Mouse (Mus musculus): ENCODE data around the gene Gm26558.

Gene Gm26558

DNA sequence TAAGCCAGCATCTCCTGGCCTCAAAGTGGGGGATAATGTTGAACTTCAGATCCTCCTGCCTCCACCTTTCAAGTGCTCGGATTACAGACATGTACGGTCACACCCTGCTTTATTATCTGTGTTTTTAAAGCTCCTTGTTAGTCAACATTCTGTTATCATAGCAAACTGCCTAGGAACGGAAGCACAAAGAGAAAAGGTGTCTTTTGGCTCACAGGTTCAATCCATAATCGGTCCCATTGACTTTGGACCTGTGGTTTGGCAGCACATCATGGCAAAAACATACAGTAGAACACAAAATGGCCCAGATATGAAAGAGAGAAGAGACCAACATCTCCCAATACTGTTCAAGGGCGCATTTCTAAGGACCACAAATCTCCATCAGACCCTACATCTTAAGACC lies 13.6 kb downstream of the Gm26558 start:
- 92% methylated on average over 5 of the region's 5 CpGs for WGBS

DNA sequence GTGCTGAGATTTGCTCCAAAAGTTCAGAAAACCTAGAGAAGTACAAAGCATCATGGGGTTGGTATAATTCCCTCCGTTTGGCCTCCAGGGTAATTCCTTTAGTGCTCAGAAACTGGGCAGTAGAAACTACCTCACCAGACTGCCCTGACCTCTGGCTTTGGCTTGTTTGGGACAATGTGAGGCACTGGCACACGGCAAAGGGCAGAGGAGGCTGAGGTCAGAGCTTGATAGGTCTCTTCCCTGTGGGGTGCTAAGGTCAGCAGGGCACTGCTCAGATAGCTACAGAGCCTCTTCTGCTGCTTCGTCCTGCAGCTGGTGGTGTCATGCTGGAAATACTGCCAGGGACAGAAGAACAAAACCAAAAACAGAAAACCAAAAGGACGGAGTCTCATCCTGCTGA lies 14.2 kb downstream of the Gm26558 start:
- WGBS: 75% methylated on average over 4 of the region's 4 CpGs

DNA sequence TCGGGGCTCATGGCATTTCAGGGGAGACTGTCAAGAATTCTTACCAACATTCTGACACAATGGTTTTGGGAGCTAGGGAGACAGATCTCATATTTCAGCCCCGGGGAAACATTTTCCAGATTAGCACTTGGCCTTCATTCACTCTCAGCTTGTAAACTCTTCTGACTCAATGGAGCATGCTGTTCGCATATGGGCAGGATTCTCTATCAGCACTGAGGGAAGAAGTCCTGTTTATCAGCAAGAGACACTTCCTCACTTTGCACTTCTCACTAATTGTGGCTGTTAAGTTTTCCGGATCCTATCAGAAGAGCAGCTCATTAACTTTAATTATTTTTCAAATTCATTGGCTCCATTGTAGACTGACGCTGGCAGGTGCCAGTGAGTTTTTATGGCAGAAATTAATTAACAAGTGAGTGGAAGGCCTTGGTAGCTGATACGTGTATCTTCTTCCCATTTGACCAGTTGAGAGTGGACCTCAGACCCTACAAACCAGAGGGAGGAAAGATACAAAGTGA lies 16.6 kb downstream of the Gm26558 start:
- 78% methylated on average over 6 of the region's 6 CpGs for WGBS

- WGBS: 64% methylated on average over 16 of the region's 16 CpGs
Observed at GRCm38 (mm10) chr2:70642971-70643565, 18.8 kb downstream of the Gm26558 start.

DNA sequence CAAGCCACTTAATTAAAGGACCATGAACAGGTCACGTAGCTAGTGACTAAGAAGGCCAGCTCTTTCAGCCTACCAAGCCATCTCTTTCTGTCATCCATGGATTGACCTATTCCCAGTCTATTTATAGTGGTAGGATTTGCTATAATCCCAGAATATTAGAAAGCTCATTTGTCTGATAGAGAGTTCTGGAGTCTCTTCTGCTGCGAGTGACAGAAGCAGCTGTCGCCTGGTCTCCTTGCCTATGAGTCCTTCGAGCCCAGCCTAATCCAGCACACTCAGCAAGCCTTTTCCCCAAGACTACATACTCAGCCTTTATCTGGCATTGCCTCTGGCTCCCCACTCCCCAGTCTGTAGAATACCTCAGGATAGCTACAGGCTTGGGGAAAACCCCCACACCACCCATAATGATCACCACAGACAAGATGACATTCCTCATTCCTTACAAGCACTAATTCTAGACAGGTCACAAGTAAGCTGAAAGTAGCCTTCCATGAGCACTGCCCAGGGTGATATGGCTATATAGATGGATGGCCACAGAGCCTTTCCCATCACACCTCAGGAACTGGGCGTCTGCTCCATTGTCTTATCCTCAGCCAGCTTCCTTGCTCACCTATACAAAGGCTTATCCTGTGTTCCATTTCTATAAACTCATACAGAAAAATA lies 27.7 kb downstream of the Gm26558 start:
- 99% methylated on average over 5 of the region's 5 CpGs for WGBS

DNA sequence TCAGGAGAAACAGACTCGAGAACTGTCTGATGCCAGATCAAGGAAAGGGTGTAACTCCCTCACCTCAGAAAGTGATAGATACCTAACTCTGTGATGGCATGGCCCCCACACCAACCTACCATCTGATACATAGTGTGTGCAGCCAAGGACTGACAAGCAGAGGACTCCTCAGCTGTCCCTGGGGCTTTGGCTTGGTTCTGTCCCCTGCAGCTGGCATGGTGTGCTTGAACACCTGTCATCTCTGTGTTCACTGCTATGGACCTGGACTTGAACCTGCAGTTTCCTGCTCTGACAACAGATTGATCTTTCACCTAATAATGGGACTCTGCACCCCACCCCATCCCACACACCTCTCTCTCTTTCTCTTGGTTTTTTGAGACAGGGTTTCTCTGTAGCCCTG lies 29.5 kb downstream of the Gm26558 start:
- WGBS: 88% methylated on average over 1 of the region's 1 CpGs

DNA sequence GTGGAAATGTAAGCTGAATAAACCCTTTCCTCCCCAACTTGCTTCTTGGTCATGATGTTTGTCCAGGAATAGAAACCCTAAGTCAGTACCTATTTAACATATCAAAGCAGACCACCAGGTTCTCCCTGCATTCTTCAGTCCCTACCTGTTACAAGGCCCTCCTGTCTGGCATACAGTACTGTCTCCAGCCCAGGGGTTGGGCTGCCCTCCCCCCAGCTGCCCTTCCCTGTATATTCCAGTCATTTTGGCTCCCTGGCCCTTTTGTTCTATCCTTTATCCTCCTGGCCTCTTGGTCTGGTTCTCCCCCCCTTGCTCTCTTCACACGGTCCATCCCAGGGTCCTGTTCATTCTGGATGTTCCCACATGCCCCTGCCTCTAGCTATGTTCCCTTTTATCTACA lies 30.6 kb downstream of the Gm26558 start:
- 90% methylated on average over 1 of the region's 1 CpGs for WGBS

GRCm38 (mm10) chr2:70629921-70630320 lies 32.0 kb downstream of the Gm26558 start:
- WGBS: 79% methylated on average over 3 of the region's 3 CpGs

- 24% methylated on average over 10 of the region's 10 CpGs for WGBS
Observed at GRCm38 (mm10) chr2:70629339-70629761, 32.6 kb downstream of the Gm26558 start.

DNA sequence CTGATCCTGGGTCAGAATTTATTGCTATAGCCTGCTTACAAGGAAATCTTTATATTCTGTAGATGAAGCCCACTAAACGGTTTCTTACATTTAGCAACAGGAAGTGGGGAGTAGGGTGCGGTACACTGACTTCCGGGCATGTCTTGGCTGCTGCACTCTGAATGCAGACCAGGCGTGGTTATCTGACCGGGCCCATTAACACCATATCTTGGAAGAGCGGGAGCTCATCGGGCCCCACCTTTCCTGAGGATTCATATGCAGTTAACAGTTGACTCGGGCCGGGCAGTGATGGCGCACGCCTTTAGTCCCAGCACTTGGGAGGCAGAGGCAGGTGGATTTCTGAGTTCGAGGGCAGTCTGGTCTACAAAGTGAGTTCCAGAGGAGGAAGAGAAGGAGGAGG lies 33.5 kb downstream of the Gm26558 start:
- 92% methylated on average over 12 of the region's 12 CpGs for WGBS

- WGBS: 45% methylated on average over 7 of the region's 7 CpGs
Observed at GRCm38 (mm10) chr2:70625761-70626160, 36.1 kb downstream of the Gm26558 start.

DNA sequence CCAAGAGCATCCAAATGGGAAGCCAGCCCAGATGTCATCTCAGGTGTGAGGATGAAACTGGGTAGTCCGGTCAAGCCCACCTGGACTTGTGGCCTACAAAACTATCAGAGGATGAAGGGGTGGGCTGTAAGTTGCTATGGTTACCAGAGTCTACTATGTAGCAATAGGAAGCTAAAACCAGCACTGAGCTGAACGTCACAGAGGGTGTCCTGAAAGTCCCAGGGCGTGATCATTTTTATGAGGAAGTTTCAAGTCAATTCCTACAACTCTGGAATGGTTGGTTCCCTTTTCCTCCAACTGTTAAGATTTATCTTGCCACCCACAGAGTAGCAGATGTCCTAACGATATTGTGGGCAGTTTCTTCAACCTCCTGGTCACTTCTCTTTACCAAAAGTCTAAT lies 39.7 kb downstream of the Gm26558 start:
- WGBS: 52% methylated on average over 4 of the region's 4 CpGs

- WGBS: 15% methylated on average over 6 of the region's 6 CpGs
Observed at GRCm38 (mm10) chr2:70620225-70620624, 41.7 kb downstream of the Gm26558 start.

DNA sequence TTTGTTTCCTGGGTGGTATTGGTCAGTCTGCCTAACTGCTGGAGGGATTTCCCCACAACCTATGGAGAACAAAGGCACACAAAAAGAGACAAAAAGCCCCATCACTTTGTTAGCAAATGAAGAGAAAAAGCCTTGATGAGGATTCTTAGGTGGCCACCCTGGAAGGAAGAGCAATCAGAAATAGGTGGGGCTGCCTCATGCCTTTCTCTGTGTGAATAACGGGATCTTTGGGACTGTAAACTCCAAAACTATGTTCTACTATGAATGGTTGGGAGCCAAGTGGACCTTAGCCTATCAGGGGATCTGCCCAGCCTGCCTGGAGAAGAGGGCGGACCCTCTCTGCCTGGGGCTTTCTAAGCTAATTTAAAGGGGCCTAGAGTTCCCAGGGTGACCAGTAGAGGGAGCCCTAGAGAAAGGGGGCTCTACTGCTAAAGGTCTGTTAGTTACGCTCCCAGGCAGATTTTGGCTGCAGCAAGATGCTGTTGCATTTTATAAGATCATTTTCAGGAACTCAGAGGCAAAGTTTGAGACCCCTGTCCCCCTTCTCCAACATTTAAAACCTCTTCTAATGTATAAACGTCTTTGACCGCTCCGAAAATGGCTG lies 42.6 kb downstream of the Gm26558 start:
- WGBS: 88% methylated on average over 6 of the region's 6 CpGs

DNA sequence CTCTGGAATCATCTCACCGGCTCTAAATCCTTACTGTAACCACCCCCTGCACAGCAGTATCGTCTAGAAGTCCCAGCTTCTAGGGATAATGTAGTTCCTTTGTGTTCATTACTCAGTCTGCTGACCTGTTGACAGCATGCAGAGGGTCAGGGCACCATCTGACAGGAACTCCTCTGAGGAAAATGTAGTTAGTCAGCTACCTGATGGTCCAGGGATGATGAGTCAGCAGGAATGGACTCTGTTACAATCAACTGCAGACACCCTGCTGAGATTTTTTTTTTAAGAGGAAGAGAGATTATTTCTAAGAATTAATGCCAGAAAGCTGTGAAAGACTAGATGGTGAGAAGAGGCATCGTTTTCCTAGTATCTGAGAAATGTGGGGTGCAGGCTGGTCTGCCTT lies 45.3 kb downstream of the Gm26558 start:
- WGBS: 61% methylated on average over 3 of the region's 3 CpGs

DNA sequence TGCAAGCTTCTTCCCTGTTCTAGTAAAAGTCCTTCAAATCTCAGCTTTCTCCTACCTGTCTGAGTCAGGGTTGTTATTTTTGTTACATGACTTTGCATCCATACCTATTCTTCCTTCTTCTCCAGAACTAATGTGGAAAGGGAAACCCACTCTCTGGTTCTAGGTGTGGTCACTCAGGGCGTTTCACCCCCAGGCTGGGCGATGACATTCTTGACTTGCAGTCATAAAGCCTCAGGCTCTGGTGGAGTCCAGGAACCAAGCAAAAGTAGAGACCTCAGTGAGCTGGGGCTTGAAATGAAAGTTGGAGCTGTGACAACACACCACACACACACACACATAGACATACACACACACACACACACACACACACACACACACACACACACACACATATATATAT lies 45.8 kb downstream of the Gm26558 start:
- WGBS: 87% methylated on average over 2 of the region's 2 CpGs

GRCm38 (mm10) chr2:70614745-70615351 lies 47.1 kb downstream of the Gm26558 start:
- WGBS: 83% methylated on average over 7 of the region's 7 CpGs

All from cerebral cortex, adult 2 months (tissue).